Mouse (Mus musculus): ENCODE results near the gene Ankrd17.

GRCm38 (mm10) chr5:90194831-90195230 is 171.5 kb downstream of the Ankrd17 start:
- TF ChIP-seq POLR2A (IDR thresholded peaks at IDR 0.05; ENCODE audit: low read depth, low read length), result no peak
- peak; percentile 51; the same call in 1 of the 2 replicates for TF ChIP-seq CTCF (IDR thresholded peaks at IDR 0.05; ENCODE audit: extremely low read depth, insufficient read length, insufficient replicate concordance, low read depth, low read length)
